Mouse (Mus musculus): Measurements from ENCODE around the gene Fam183b. TPM values are rescaled to one million over a fixed set of nuclear protein-coding genes. Genes with fewer than 3 reads are reported as not detected.
A peak's percentile ranks its signal among the peaks of the same experiment; 100 is the strongest.
"Not testable (repeated sequence)": the region's sequence is repeated elsewhere in the genome, so short reads cannot be mapped to it uniquely, and the experiment has no call there.

Gene Fam183b
- total RNA-seq (2014; fragmentation: Nextera tagmentation) (not detected in 2 replicates), total RNA-seq (2017) (not detected in 2 replicates)

GRCm38 (mm10) chr11:58801558-58802228, at the start of gene Fam183b:
Gene Fam183b, minus strand, starts transcription at chr11:58801960.
- ATAC-seq (replicated peaks; ENCODE audit: poor library complexity, severe bottlenecking): no peak

GRCm38 (mm10) chr11:58849731-58850130, 48.0 kb upstream of the Fam183b start:
- no peak for ATAC-seq (replicated peaks; ENCODE audit: poor library complexity, severe bottlenecking)

GRCm38 (mm10) chr11:58847636-58848035, 45.9 kb upstream of the Fam183b start:
- peak; percentile 8; the same call in 1 of the 2 replicates for ATAC-seq (replicated peaks; ENCODE audit: poor library complexity, severe bottlenecking)

- peak; percentile 100 for ATAC-seq (replicated peaks; ENCODE audit: poor library complexity, severe bottlenecking)
Observed at GRCm38 (mm10) chr11:58846919-58847461, 45.2 kb upstream of the Fam183b start, which contains the start of gene Gm12258. Gene Gm12258, plus strand, starts transcription at chr11:58847158.

GRCm38 (mm10) chr11:58838951-58839350, 37.2 kb upstream of the Fam183b start, which contains the start of gene Olfr311:
Gene Olfr311, plus strand, starts transcription at chr11:58839251.
- ATAC-seq (replicated peaks; ENCODE audit: poor library complexity, severe bottlenecking): not testable (repeated sequence)

GRCm38 (mm10) chr11:58832541-58832940, 30.8 kb upstream of the Fam183b start:
- ATAC-seq (replicated peaks; ENCODE audit: poor library complexity, severe bottlenecking): not testable (repeated sequence)

- ATAC-seq (replicated peaks; ENCODE audit: poor library complexity, severe bottlenecking): no peak
Observed at GRCm38 (mm10) chr11:58829764-58830163, 28.0 kb upstream of the Fam183b start.

- not testable (repeated sequence) for ATAC-seq (replicated peaks; ENCODE audit: poor library complexity, severe bottlenecking)
Observed at GRCm38 (mm10) chr11:58828937-58829336, 27.2 kb upstream of the Fam183b start, which contains the start of gene Olfr312. Gene Olfr312, plus strand, starts transcription at chr11:58829237.

GRCm38 (mm10) chr11:58815676-58816075, 13.9 kb upstream of the Fam183b start:
- ATAC-seq (replicated peaks; ENCODE audit: poor library complexity, severe bottlenecking): no peak

GRCm38 (mm10) chr11:58814700-58815099, 12.9 kb upstream of the Fam183b start, which contains the start of gene Olfr313:
Gene Olfr313, plus strand, starts transcription at chr11:58815000.
- ATAC-seq (replicated peaks; ENCODE audit: poor library complexity, severe bottlenecking): not testable (repeated sequence)

- ATAC-seq (replicated peaks; ENCODE audit: poor library complexity, severe bottlenecking): no peak
Observed at GRCm38 (mm10) chr11:58812001-58812400, 10.2 kb upstream of the Fam183b start.

GRCm38 (mm10) chr11:58804393-58804792, 2.6 kb upstream of the Fam183b start:
- ATAC-seq (replicated peaks; ENCODE audit: poor library complexity, severe bottlenecking): no peak

- ATAC-seq (replicated peaks; ENCODE audit: poor library complexity, severe bottlenecking): no peak
Observed at GRCm38 (mm10) chr11:58803871-58804270, 2.1 kb upstream of the Fam183b start.

GRCm38 (mm10) chr11:58799747-58800146, 2.0 kb downstream of the Fam183b start:
- ATAC-seq (replicated peaks; ENCODE audit: poor library complexity, severe bottlenecking): no peak

GRCm38 (mm10) chr11:58796850-58797249, 4.9 kb downstream of the Fam183b start:
- no peak for ATAC-seq (replicated peaks; ENCODE audit: poor library complexity, severe bottlenecking)

GRCm38 (mm10) chr11:58795856-58796255, 5.9 kb downstream of the Fam183b start:
- ATAC-seq (replicated peaks; ENCODE audit: poor library complexity, severe bottlenecking): no peak

- peak; percentile 52 for ATAC-seq (replicated peaks; ENCODE audit: poor library complexity, severe bottlenecking)
Observed at GRCm38 (mm10) chr11:58790646-58791045, 11.1 kb downstream of the Fam183b start.

- ATAC-seq (replicated peaks; ENCODE audit: poor library complexity, severe bottlenecking): peak; percentile 56; the same call in 1 of the 2 replicates
Observed at GRCm38 (mm10) chr11:58790053-58790452, 11.7 kb downstream of the Fam183b start.

GRCm38 (mm10) chr11:58789532-58789931, 12.2 kb downstream of the Fam183b start:
- no peak; the same call in 1 of the 2 replicates for ATAC-seq (replicated peaks; ENCODE audit: poor library complexity, severe bottlenecking)

- no peak for ATAC-seq (replicated peaks; ENCODE audit: poor library complexity, severe bottlenecking)
Observed at GRCm38 (mm10) chr11:58788346-58788745, 13.4 kb downstream of the Fam183b start.

- no peak for ATAC-seq (replicated peaks; ENCODE audit: poor library complexity, severe bottlenecking)
Observed at GRCm38 (mm10) chr11:58787651-58788050, 14.1 kb downstream of the Fam183b start.

Data from granulocyte monocyte progenitor cell, adult 5-6 weeks (primary cell).